ENCODE assay signal across 9 mouse cellular contexts in the genomic region with DNA sequence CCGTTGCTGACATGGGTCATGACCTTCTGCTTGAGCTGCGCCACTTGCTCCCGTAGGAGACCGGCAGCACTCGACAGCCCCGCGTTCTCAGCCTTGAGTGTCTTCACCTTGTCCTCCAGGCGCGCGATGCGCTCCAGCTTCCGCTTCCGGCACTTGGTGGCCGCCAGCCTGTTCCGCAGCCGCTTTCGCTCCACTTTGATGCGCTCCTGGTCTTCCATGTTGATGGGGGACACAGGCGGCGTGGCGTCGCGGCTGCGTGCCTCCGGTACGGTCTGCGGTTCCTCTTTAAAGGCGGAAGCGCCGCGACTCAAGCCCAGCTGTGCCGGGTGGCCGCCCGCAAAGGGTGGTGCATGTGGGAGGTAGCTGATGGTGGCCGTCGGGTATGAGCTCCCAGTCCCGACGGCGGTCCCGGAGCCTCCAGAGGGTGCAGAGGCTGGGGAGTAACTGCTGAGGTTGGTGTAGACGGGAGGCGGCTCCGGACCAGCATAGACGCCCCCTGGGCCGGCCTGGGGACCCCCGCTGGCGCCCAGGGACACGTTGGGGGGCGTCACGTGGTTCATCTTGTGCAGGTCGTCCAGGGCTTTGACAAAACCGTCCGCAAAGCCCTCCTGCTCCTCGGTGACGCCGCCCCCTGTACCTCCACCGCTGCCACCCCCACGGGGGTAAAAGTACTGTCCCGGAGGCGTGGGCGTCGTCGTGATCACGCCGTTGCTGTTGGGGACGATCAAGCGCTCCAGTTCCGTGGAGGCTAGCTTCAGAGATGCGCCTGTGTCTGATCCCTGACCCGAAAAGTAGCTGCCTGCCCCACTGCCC. TPM values are rescaled to one million over a fixed set of nuclear protein-coding genes. Genes with fewer than 3 reads are reported as not detected.
DNase-seq lines count a peak whose midpoint lies in the region; ATAC-seq and TF ChIP-seq lines count a peak whose summit lies in the region.
"Had no signal": no experiment of that assay in that cellular context is flagged by ENCODE, and none has a peak within 500 bp of the region (broad histone marks: within the 10 kb centered on the region; RNA-seq: fewer than 3 reads in every experiment).

No protein-coding gene starts in this region.

- H3K9ac ChIP-seq in CH12.LX (ENCODE audit: insufficient read depth, low read depth): peak overlapping the region; percentile 81
- H3K9ac ChIP-seq in forebrain, embryonic 13.5 days: peak overlapping the region; percentile 72

- dilution Hi-C loops in CH12.LX (cut with MboI; ENCODE audit: extremely low pct_ligation_motif_present, extremely low pct_unique_long_range_greater_than_20kb, low sequenced_read_pairs): no loop called here

- peaks cover 20% of the 10 kb centered on the region for H3K79me2 ChIP-seq in CH12.LX (replicated peaks; ENCODE audit: control insufficient read depth, extremely low read depth, insufficient read depth, poor library complexity, severe bottlenecking)

- in situ Hi-C loops in CH12.LX (cut with MboI; ENCODE audit: low pct_ligation_motif_present, low pct_unique_long_range_greater_than_20kb, low sequenced_read_pairs): no loop called here

- TF ChIP-seq POLR2A in CH12.LX (IDR thresholded peaks at IDR 0.05; ENCODE audit: low read depth, low read length): peak; percentile 58; the same call in 1 of the 2 replicates

- ATAC-seq in forebrain, embryonic 13.5 days: no peak

- peak; percentile 71 for DNase-seq in CH12.LX (ENCODE audit: extremely low read depth)
- DNase-seq in adrenal gland, postnatal 25 days: peak; percentile 71
- DNase-seq in heart, postnatal 4 days: peak; percentile 71
- peak; percentile 72 for DNase-seq in layer of hippocampus, adult 9-11 months
- DNase-seq in lung, postnatal 10 days: peak; percentile 80
- peak; percentile 69 to 70 for DNase-seq in right cerebral cortex, adult 2 months (ENCODE audit: low spot score in 2 of 2)
- peak; percentile 58 for DNase-seq in urinary bladder, postnatal 25 days (ENCODE audit: low spot score)

- no peak for TF ChIP-seq CTCF in CH12.LX (conservative IDR thresholded peaks at IDR 0.05 in 1 of 2, IDR thresholded peaks at IDR 0.05 in 1 of 2; ENCODE audit: low read depth in 2 of 2, low read length in 2 of 2)

- no peaks in the 10 kb centered on the region for H3K27me3 ChIP-seq in CH12.LX (replicated peaks)
- peaks cover 54% of the 10 kb centered on the region for H3K27me3 ChIP-seq in forebrain, embryonic 13.5 days

- under 1% methylated on average over 70 of the region's 70 CpGs for WGBS in forebrain, embryonic 13.5 days

- peaks cover 11 to 36% of the 10 kb centered on the region in 2 experiments for H3K4me1 ChIP-seq in CH12.LX (ENCODE audit: control insufficient read depth in 1 of 2, insufficient read depth in 2 of 2)
- H3K4me1 ChIP-seq in forebrain, embryonic 13.5 days: peaks cover 71% of the 10 kb centered on the region

- no peak for TF ChIP-seq EP300 in CH12.LX (IDR thresholded peaks at IDR 0.05; ENCODE audit: low read length)

- peak overlapping the region; percentile 93 for H3K27ac ChIP-seq in CH12.LX (ENCODE audit: insufficient read depth, low read depth)
- H3K27ac ChIP-seq in forebrain, embryonic 13.5 days: no peak overlapping the region; the same call in 1 of the 2 replicates

- H3K4me3 ChIP-seq in CH12.LX (replicated peaks in 1 of 3; ENCODE audit: low read depth in 2 of 3, low read length in 2 of 3, poor library complexity in 1 of 3): peak overlapping the region; percentile 82 to 94 (median 92)
- peak overlapping the region; percentile 51 for H3K4me3 ChIP-seq in forebrain, embryonic 13.5 days

- no peaks in the 10 kb centered on the region for H3K9me3 ChIP-seq in CH12.LX (replicated peaks; ENCODE audit: low read length)
- no peaks in the 10 kb centered on the region for H3K9me3 ChIP-seq in forebrain, embryonic 13.5 days (replicated peaks)

- TF ChIP-seq RAD21 in CH12.LX (IDR thresholded peaks at IDR 0.05; ENCODE audit: low read depth, low read length): no peak

- H3K36me3 ChIP-seq in CH12.LX (replicated peaks in 1 of 2; ENCODE audit: control insufficient read depth in 1 of 2, insufficient read depth in 1 of 2, low read length in 1 of 2): peaks cover 13 to 20% of the 10 kb centered on the region in 2 experiments
- peaks cover 27% of the 10 kb centered on the region for H3K36me3 ChIP-seq in forebrain, embryonic 13.5 days (ENCODE audit: poor library complexity, severe bottlenecking)

- H3K4me2 ChIP-seq in CH12.LX (ENCODE audit: insufficient read depth, low read depth, poor library complexity, severe bottlenecking): no peak overlapping the region
- H3K4me2 ChIP-seq in forebrain, embryonic 13.5 days: peak overlapping the region; percentile 96

TF ChIP-seq in CH12.LX, 34 proteins besides CTCF, POLR2A, EP300 and RAD21:
- TF ChIP-seq ELF1 (IDR thresholded peaks at IDR 0.05; ENCODE audit: low read depth, low read length): peak; percentile 83
- peak; percentile 48; the same call in 1 of the 2 replicates for TF ChIP-seq SIN3A (IDR thresholded peaks at IDR 0.05; ENCODE audit: low read length)
- no peak for TF ChIP-seq ZKSCAN1 (IDR thresholded peaks at IDR 0.05; ENCODE audit: borderline replicate concordance, low read depth, low read length)
- no peak for TF ChIP-seq KAT2A (IDR thresholded peaks at IDR 0.05; ENCODE audit: insufficient replicate concordance, low read length)
- no peak; the same call in 1 of the 2 replicates for TF ChIP-seq CHD1 (IDR thresholded peaks at IDR 0.05; ENCODE audit: low read depth, low read length)
- TF ChIP-seq JUN (IDR thresholded peaks at IDR 0.05; ENCODE audit: insufficient read depth, low read depth, low read length): no peak
- peak; percentile 69 for TF ChIP-seq MXI1 (IDR thresholded peaks at IDR 0.05; ENCODE audit: low read depth, low read length)
- TF ChIP-seq CHD2 (IDR thresholded peaks at IDR 0.05; ENCODE audit: low read length): no peak
- TF ChIP-seq ZC3H11A (IDR thresholded peaks at IDR 0.05; ENCODE audit: low read depth, low read length): no peak
- peak; percentile 45 for TF ChIP-seq TCF12 (IDR thresholded peaks at IDR 0.05; ENCODE audit: low read depth, low read length)
- peak; percentile 59 for TF ChIP-seq USF1 (IDR thresholded peaks at IDR 0.05; ENCODE audit: low read depth, low read length)
- no peak for TF ChIP-seq NELFE (IDR thresholded peaks at IDR 0.05; ENCODE audit: low read depth, low read length)
- peak; percentile 70; the same call in 1 of the 2 replicates for TF ChIP-seq UBTF (IDR thresholded peaks at IDR 0.05; ENCODE audit: low read depth, low read length)
- no peak; the same call in 1 of the 2 replicates for TF ChIP-seq MYC (IDR thresholded peaks at IDR 0.05; ENCODE audit: low read depth, low read length)
- 0 out of 2 replicates have a peak, but pooled peaks have one; percentile 16 for TF ChIP-seq BHLHE40 (IDR thresholded peaks at IDR 0.05; ENCODE audit: low read depth, low read length)
- TF ChIP-seq NRF1 (IDR thresholded peaks at IDR 0.05; ENCODE audit: low read depth, low read length): no peak
- peak; percentile 31; the same call in 1 of the 2 replicates for TF ChIP-seq USF2 (conservative IDR thresholded peaks at IDR 0.05; ENCODE audit: low read depth, low read length)
- TF ChIP-seq ZNF384 (IDR thresholded peaks at IDR 0.05; ENCODE audit: low read depth, low read length): no peak
TF ChIP-seq in CH12.LX: peak in this region for 8.

RNA-seq across cellular contexts. Expression of a gene that starts 0.9 kb away (rescaled TPM):
- total RNA-seq in CH12.LX (2012; rRNA removed): 226 and 342 TPM in 2 replicates
- 175 and 217 TPM in 2 replicates for total RNA-seq in CH12.LX (2014; rRNA removed)
- polyA plus RNA-seq in CH12.LX (2012; ENCODE audit: insufficient read length, low read depth): 63.4 and 66.4 TPM in 2 replicates
- 32.8 and 33.2 TPM in 2 replicates for total RNA-seq in adrenal gland, postnatal 25 days (2021)
- 3.4 and 4.2 TPM in 2 replicates for polyA plus RNA-seq in forebrain, embryonic 13.5 days (2015; fragmentation: Nextera tagmentation; extraction: Ambion mirVana)
- total RNA-seq in heart, postnatal 4 days (2021): 10 to 100 TPM; 12.3 to 12.4 TPM

RNA-seq across cellular contexts. Expression of a gene that starts 8.1 kb away (rescaled TPM):
- total RNA-seq in CH12.LX (2012; rRNA removed) (104 and 115 TPM in 2 replicates), CH12.LX (2014; rRNA removed) (71.6 and 76.2 TPM in 2 replicates)
- 83.1 and 88.1 TPM in 2 replicates for polyA plus RNA-seq in CH12.LX (2012; ENCODE audit: insufficient read length, low read depth)
- total RNA-seq in adrenal gland, postnatal 25 days (2021): 101 and 159 TPM in 2 replicates
- 119 and 124 TPM in 2 replicates for polyA plus RNA-seq in forebrain, embryonic 13.5 days (2015; fragmentation: Nextera tagmentation; extraction: Ambion mirVana)
- total RNA-seq in heart, postnatal 4 days (2021): 10 to 100 TPM; 61.8 to 69.1 TPM

RNA-seq across cellular contexts. Expression of a gene that starts 8.3 kb away (rescaled TPM):
- total RNA-seq in CH12.LX (2012; rRNA removed) (218 and 231 TPM in 2 replicates), CH12.LX (2014; rRNA removed) (231 and 232 TPM in 2 replicates)
- polyA plus RNA-seq in CH12.LX (2012; ENCODE audit: insufficient read length, low read depth): 158 and 159 TPM in 2 replicates
- total RNA-seq in adrenal gland, postnatal 25 days (2021): 496 and 624 TPM in 2 replicates
- 1,640 and 1,662 TPM in 2 replicates for polyA plus RNA-seq in forebrain, embryonic 13.5 days (2015; fragmentation: Nextera tagmentation; extraction: Ambion mirVana)
- total RNA-seq in heart, postnatal 4 days (2021): 100 to 1,000 TPM; 678 to 716 TPM

RNA-seq across cellular contexts. Expression of a gene that starts 8.4 kb away (rescaled TPM):
- 1.8 and 3.1 TPM in 2 replicates for total RNA-seq in CH12.LX (2012; rRNA removed)
- total RNA-seq in CH12.LX (2014; rRNA removed): not detected in 2 replicates
- not detected in 2 replicates for polyA plus RNA-seq in CH12.LX (2012; ENCODE audit: insufficient read length, low read depth)
- total RNA-seq in adrenal gland, postnatal 25 days (2021): 4.4 TPM in 1 of 2 replicates, not detected in the other
- not detected in 2 replicates for polyA plus RNA-seq in forebrain, embryonic 13.5 days (2015; fragmentation: Nextera tagmentation; extraction: Ambion mirVana)
- total RNA-seq in heart, postnatal 4 days (2021): 1 to 10 TPM in 1 of 2 experiments, not detected in 1; 1.5 TPM
- polyA plus RNA-seq: frontal cortex, adult 2 months had no signal

RNA-seq across cellular contexts. Expression of a gene that starts 12.8 kb away (rescaled TPM):
- total RNA-seq in CH12.LX (2012; rRNA removed): 17.6 and 24.7 TPM in 2 replicates
- total RNA-seq in CH12.LX (2014; rRNA removed): 7.1 TPM in 2 replicates
- 9.8 and 11.7 TPM in 2 replicates for polyA plus RNA-seq in CH12.LX (2012; ENCODE audit: insufficient read length, low read depth)
- total RNA-seq in adrenal gland, postnatal 25 days (2021): 7.7 and 10.8 TPM in 2 replicates
- polyA plus RNA-seq in forebrain, embryonic 13.5 days (2015; fragmentation: Nextera tagmentation; extraction: Ambion mirVana): 16.8 and 21.5 TPM in 2 replicates
- 1 to 10 TPM; 2.2 to 2.6 TPM for total RNA-seq in heart, postnatal 4 days (2021)
